8 mouse cellular contexts compared by ENCODE assay signal in the genomic region with DNA sequence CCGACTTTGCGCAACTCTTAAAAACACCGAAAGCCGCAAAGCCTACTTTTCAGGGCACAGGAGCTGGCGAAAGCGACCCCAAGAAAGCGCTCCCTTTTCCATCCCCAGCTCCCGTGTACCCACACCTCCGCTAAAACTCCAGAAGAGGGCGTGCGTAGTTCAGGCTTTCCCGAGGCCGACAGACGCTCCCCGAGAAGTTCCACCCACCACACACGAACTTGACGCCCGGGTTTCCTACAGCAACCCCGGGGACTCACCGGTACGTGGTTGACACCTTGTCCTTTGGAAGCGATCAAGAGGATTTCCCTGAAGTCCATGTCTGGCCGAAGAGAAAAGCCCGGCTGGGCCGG. TPM values are rescaled to one million over a fixed set of nuclear protein-coding genes. Genes with fewer than 3 reads are reported as not detected.
DNase-seq lines count a peak whose midpoint lies in the region; ATAC-seq and TF ChIP-seq lines count a peak whose summit lies in the region.

No protein-coding gene starts in this region.

- DNase-seq in kidney, adult 9 months, result no peak
- no peak for DNase-seq in thymus, postnatal 4 days
- DNase-seq in left cerebral cortex, postnatal 36 days (ENCODE audit: low spot score in 2 of 2), result no peak
- DNase-seq in urinary bladder, postnatal 4 days (ENCODE audit: low spot score in 2 of 2), result no peak

- no peaks in the 10 kb centered on the region for H3K36me3 ChIP-seq in kidney, embryonic 14.5 days (ENCODE audit: control insufficient read depth, insufficient read depth, low read length)

- peak; percentile 62 for TF ChIP-seq CTCF in bone marrow, adult 2 months (IDR thresholded peaks at IDR 0.05; ENCODE audit: control insufficient read depth, insufficient read depth, low read length)

- no peaks in the 10 kb centered on the region for H3K9me3 ChIP-seq in kidney, embryonic 14.5 days (ENCODE audit: control insufficient read depth, low read length)

- intact Hi-C loops in left cerebral cortex, postnatal 36 days (cut with DNase I), result loop anchor here (2.0 to 5.0 kb wide), 2 partner anchors 49 to 160 kb away; a partner anchor contains a TSS

- H3K4me1 ChIP-seq in kidney, embryonic 14.5 days (ENCODE audit: control insufficient read depth, insufficient read depth, low read length), result peaks cover 7% of the 10 kb centered on the region; the same call in 1 of the 2 replicates
- H3K4me1 ChIP-seq in bone marrow, adult 2 months (ENCODE audit: control insufficient read depth, insufficient read depth, low read length), result peaks cover 3% of the 10 kb centered on the region; the same call in 1 of the 2 replicates

- peak overlapping the region; percentile 81 for H3K4me3 ChIP-seq in kidney, embryonic 14.5 days (ENCODE audit: low read length)
- peak overlapping the region; percentile 91 for H3K4me3 ChIP-seq in bone marrow, adult 2 months (replicated peaks; ENCODE audit: control insufficient read depth, low read depth, low read length)

- peak overlapping the region; percentile 81 for H3K4me2 ChIP-seq in kidney, embryonic 14.5 days (replicated peaks; ENCODE audit: low read depth, low read length)

- peak; percentile 50 for ATAC-seq in kidney, embryonic 14.5 days (ENCODE audit: low FRiP score, low TSS enrichment)
- ATAC-seq in granulocyte monocyte progenitor cell, adult 5-6 weeks (replicated peaks; ENCODE audit: poor library complexity, severe bottlenecking), result peak; percentile 47
- ATAC-seq in megakaryocyte, adult 5-6 weeks (ENCODE audit: poor library complexity, severe bottlenecking), result peak; percentile 69

- under 1% methylated on average over 25 of the region's 25 CpGs for WGBS in kidney, embryonic 14.5 days
- WGBS in bone marrow, adult 2 months, result under 1% methylated on average over 25 of the region's 25 CpGs

- no peaks in the 10 kb centered on the region for H3K27me3 ChIP-seq in kidney, embryonic 14.5 days (ENCODE audit: control insufficient read depth, insufficient read depth, low read length)

- peak overlapping the region; percentile 83 for H3K9ac ChIP-seq in kidney, embryonic 14.5 days (ENCODE audit: low read depth, low read length)

- no peak for TF ChIP-seq POLR2A in bone marrow, adult 2 months (IDR thresholded peaks at IDR 0.05; ENCODE audit: borderline replicate concordance, control insufficient read depth, low read depth, low read length)

- H3K27ac ChIP-seq in kidney, embryonic 14.5 days (ENCODE audit: low read depth, low read length), result peak overlapping the region; percentile 90
- peak overlapping the region; percentile 88 for H3K27ac ChIP-seq in bone marrow, adult 2 months (ENCODE audit: control insufficient read depth, insufficient read depth, low read depth, low read length, poor library complexity)

RNA-seq across cellular contexts. Expression of a gene that starts 0.4 kb away (rescaled TPM):
- polyA plus RNA-seq in kidney, embryonic 14.5 days (2014; fragmentation: Nextera tagmentation; extraction: Ambion mirVana), result 9.6 and 15.7 TPM in 2 replicates
- polyA plus RNA-seq in bone marrow, adult 2 months (2011; ENCODE audit: insufficient read depth, insufficient read length, low replicate concordance, missing spikeins), result 6.9 and 12.9 TPM in 2 replicates
- 18.9 and 24.6 TPM in 2 replicates for total RNA-seq in granulocyte monocyte progenitor cell, adult 5-6 weeks (2014; fragmentation: Nextera tagmentation)
- 24.6 and 26.6 TPM in 2 replicates for total RNA-seq in granulocyte monocyte progenitor cell, adult 5-6 weeks (2017)
- total RNA-seq in megakaryocyte, adult 5-6 weeks (2015), result 40.7 and 45.3 TPM in 2 replicates
- total RNA-seq in megakaryocyte, adult 5-6 weeks (2017), result 35.4 and 42.0 TPM in 2 replicates
- 10 to 100 TPM; 15.1 TPM for total RNA-seq in left cerebral cortex, postnatal 36 days (2021)

RNA-seq across cellular contexts. Expression of a gene that starts 24.4 kb away (rescaled TPM):
- not detected in 2 replicates for polyA plus RNA-seq in kidney, embryonic 14.5 days (2014; fragmentation: Nextera tagmentation; extraction: Ambion mirVana)
- polyA plus RNA-seq in bone marrow, adult 2 months (2011; ENCODE audit: insufficient read depth, insufficient read length, low replicate concordance, missing spikeins), result not detected in 2 replicates
- total RNA-seq in granulocyte monocyte progenitor cell, adult 5-6 weeks (2014; fragmentation: Nextera tagmentation), result not detected in 2 replicates
- not detected in 2 replicates for total RNA-seq in granulocyte monocyte progenitor cell, adult 5-6 weeks (2017)
- total RNA-seq in megakaryocyte, adult 5-6 weeks (2015), result 2.3 TPM in 1 of 2 replicates, not detected in the other
- total RNA-seq in megakaryocyte, adult 5-6 weeks (2017), result not detected in 2 replicates
- total RNA-seq in left cerebral cortex, postnatal 36 days (2021), result not detected

RNA-seq across cellular contexts. Expression of a gene that starts 42.6 kb away (rescaled TPM):
- polyA plus RNA-seq in kidney, embryonic 14.5 days (2014; fragmentation: Nextera tagmentation; extraction: Ambion mirVana), result 18.3 and 22.9 TPM in 2 replicates
- polyA plus RNA-seq in bone marrow, adult 2 months (2011; ENCODE audit: insufficient read depth, insufficient read length, low replicate concordance, missing spikeins), result 7.4 and 12.4 TPM in 2 replicates
- 1.8 and 4.2 TPM in 2 replicates for total RNA-seq in granulocyte monocyte progenitor cell, adult 5-6 weeks (2014; fragmentation: Nextera tagmentation)
- 0.99 and 2.7 TPM in 2 replicates for total RNA-seq in granulocyte monocyte progenitor cell, adult 5-6 weeks (2017)
- 10.3 and 12.7 TPM in 2 replicates for total RNA-seq in megakaryocyte, adult 5-6 weeks (2015)
- total RNA-seq in megakaryocyte, adult 5-6 weeks (2017), result 6.3 and 6.4 TPM in 2 replicates
- total RNA-seq in left cerebral cortex, postnatal 36 days (2021), result 10 to 100 TPM; 15.1 to 17.1 TPM

RNA-seq across cellular contexts. Expression of a gene that starts 49.5 kb away (rescaled TPM):
- 10.1 and 13.6 TPM in 2 replicates for polyA plus RNA-seq in kidney, embryonic 14.5 days (2014; fragmentation: Nextera tagmentation; extraction: Ambion mirVana)
- polyA plus RNA-seq in bone marrow, adult 2 months (2011; ENCODE audit: insufficient read depth, insufficient read length, low replicate concordance, missing spikeins), result 3.7 and 3.9 TPM in 2 replicates
- total RNA-seq in granulocyte monocyte progenitor cell, adult 5-6 weeks (2014; fragmentation: Nextera tagmentation), result 8.7 and 13.5 TPM in 2 replicates
- 9.8 and 12.9 TPM in 2 replicates for total RNA-seq in granulocyte monocyte progenitor cell, adult 5-6 weeks (2017)
- 18.0 and 18.2 TPM in 2 replicates for total RNA-seq in megakaryocyte, adult 5-6 weeks (2015)
- 14.1 and 16.2 TPM in 2 replicates for total RNA-seq in megakaryocyte, adult 5-6 weeks (2017)
- 10 to 100 TPM; 11.9 to 12.1 TPM for total RNA-seq in left cerebral cortex, postnatal 36 days (2021)
